Comparison of ENCODE assay signal across 8 mouse cellular contexts in the genomic region with DNA sequence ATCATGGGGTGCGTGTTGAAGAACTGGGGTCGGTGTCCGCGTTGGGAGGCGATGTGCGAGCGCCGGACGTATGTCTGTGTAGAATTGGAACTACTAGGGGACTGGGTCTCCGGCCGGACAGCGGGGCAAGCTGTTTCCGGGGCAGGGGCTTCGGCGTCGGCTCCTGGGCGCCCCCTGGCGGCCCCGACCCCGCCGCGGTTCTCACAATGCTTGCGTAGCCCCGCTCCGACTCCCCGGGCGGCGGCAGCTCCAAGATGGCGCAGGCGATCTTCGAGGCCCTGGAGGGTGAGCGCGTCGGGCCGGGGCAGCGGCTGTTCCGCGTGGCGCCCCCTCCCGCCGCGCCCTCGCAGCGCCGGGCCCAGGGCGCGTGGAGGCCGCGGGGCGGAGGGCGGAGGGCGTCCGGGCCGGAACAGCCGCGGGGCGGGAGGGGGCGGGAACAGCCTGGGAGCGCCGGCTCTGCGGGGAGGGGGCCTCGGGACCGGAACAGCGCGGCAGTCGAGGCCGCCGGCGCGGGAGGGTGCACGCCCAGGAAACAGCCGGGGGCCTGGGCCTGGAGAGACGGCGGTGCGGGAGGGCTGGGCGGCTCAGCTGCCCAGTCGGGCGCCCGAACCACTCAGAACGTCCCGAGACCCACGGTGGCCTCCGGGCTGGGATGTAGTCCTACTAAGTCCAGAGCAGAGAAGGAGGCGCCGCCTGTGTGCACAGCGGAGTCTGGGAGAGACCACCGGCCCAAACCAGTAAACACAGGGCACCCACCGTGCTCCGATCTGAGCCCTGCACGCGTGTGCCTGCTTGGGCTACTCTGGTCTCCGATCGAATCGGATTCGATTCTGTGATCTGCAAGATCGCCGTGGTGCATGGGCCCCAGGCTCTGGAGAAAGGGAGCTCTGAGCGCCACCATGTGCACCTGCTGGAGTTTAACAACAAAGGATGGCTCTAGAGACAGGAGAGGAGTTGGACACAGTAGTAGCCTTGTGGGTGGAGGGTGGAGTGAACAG. TPM values are rescaled to one million over a fixed set of nuclear protein-coding genes. Genes with fewer than 3 reads are reported as not detected.
DNase-seq lines count a peak whose midpoint lies in the region; ATAC-seq and TF ChIP-seq lines count a peak whose summit lies in the region.

A gene (plus strand): TSS at position 180 of the 998 bp plus-strand sequence.
A gene (minus strand): TSS at position 320 of the 998 bp plus-strand sequence.

- WGBS in heart, embryonic 10.5 days = under 1% methylated on average over 96 of the region's 98 CpGs
- WGBS in kidney, embryonic 14.5 days = under 1% methylated on average over 76 of the region's 98 CpGs

- peak within 1 kb of the TSS; percentile 88 for H3K9ac ChIP-seq in kidney, embryonic 14.5 days (ENCODE audit: low read depth, low read length)

- H3K79me3 ChIP-seq in C2C12 (ENCODE audit: low read depth) = no peaks in the 10 kb centered on the region

- peak within 1 kb of the TSS; percentile 85 for H3ac ChIP-seq in C2C12 (ENCODE audit: control insufficient read depth, insufficient read length, low read depth)

- H3K27me3 ChIP-seq in C2C12 (ENCODE audit: control insufficient read depth, insufficient read depth, insufficient read length) = peaks cover 5% of the 10 kb centered on the region
- peaks cover 4% of the 10 kb centered on the region; the same call in 1 of the 2 replicates for H3K27me3 ChIP-seq in heart, embryonic 10.5 days (ENCODE audit: insufficient read depth, poor library complexity, severe bottlenecking)
- H3K27me3 ChIP-seq in kidney, embryonic 14.5 days (ENCODE audit: control insufficient read depth, insufficient read depth, low read length) = no peaks in the 10 kb centered on the region

- DNase-seq in heart, embryonic 10.5 days (ENCODE audit: low spot score) = peak; percentile 95
- peak; percentile 90 for DNase-seq in liver
- peak; percentile 69 to 82 for DNase-seq in monocyte, adult 2 months (ENCODE audit: low read depth in 1 of 2, low spot score in 2 of 2)
- peak; percentile 79 to 87 for DNase-seq in spleen, postnatal 14 days (ENCODE audit: low spot score in 2 of 2)

- H3K79me2 ChIP-seq in C2C12 (ENCODE audit: control insufficient read depth, insufficient read depth) = no peaks in the 10 kb centered on the region

- H3K9me3 ChIP-seq in heart, embryonic 10.5 days = no peaks in the 10 kb centered on the region
- H3K9me3 ChIP-seq in kidney, embryonic 14.5 days (ENCODE audit: control insufficient read depth, low read length) = no peaks in the 10 kb centered on the region

- peak within 1 kb of the TSS; percentile 68 for H3K27ac ChIP-seq in bone marrow macrophage, adult 2 months (ENCODE audit: insufficient read depth, low read depth, low read length)
- peak within 1 kb of the TSS; percentile 86 for H3K27ac ChIP-seq in embryonic fibroblast, embryonic 13.5 days (ENCODE audit: insufficient read depth, low read length)
- peak within 1 kb of the TSS; percentile 93 for H3K27ac ChIP-seq in heart, embryonic 10.5 days
- H3K27ac ChIP-seq in kidney, embryonic 14.5 days (ENCODE audit: low read depth, low read length) = peak within 1 kb of the TSS; percentile 98

- peaks cover 7% of the 10 kb centered on the region for H3K4me1 ChIP-seq in bone marrow macrophage, adult 2 months (ENCODE audit: control insufficient read depth, insufficient read depth, low read length)
- H3K4me1 ChIP-seq in embryonic fibroblast, embryonic 13.5 days (ENCODE audit: control insufficient read depth, insufficient read depth, low read length) = no peaks in the 10 kb centered on the region
- peaks cover 22% of the 10 kb centered on the region for H3K4me1 ChIP-seq in heart, embryonic 10.5 days
- H3K4me1 ChIP-seq in kidney, embryonic 14.5 days (ENCODE audit: control insufficient read depth, insufficient read depth, low read length) = peaks cover 14% of the 10 kb centered on the region

- peak; percentile 90 for TF ChIP-seq CTCF in C2C12 (IDR thresholded peaks at IDR 0.05; ENCODE audit: control insufficient read depth, insufficient read depth, insufficient read length)
- TF ChIP-seq CTCF in bone marrow macrophage, adult 2 months (IDR thresholded peaks at IDR 0.05; ENCODE audit: low read depth, low read length) = peak; percentile 55; the same call in 1 of the 2 replicates
- peak; percentile 26 for TF ChIP-seq CTCF in embryonic fibroblast, embryonic 13.5 days (IDR thresholded peaks at IDR 0.05; ENCODE audit: borderline replicate concordance, insufficient read depth, low read length)

- peak within 1 kb of the TSS; percentile 46 for H3K4me3 ChIP-seq in C2C12 (ENCODE audit: insufficient read depth, poor library complexity, severe bottlenecking)
- H3K4me3 ChIP-seq in bone marrow macrophage, adult 2 months (ENCODE audit: insufficient read depth, low read length) = peak within 1 kb of the TSS; percentile 73
- peak within 1 kb of the TSS; percentile 55 for H3K4me3 ChIP-seq in embryonic fibroblast, embryonic 13.5 days (ENCODE audit: insufficient read depth, low read length)
- peak within 1 kb of the TSS; percentile 65 for H3K4me3 ChIP-seq in heart, embryonic 10.5 days
- H3K4me3 ChIP-seq in kidney, embryonic 14.5 days (ENCODE audit: low read length) = peak within 1 kb of the TSS; percentile 57

- 0 out of 2 replicates have a peak, but pooled peaks have one; percentile 68 for TF ChIP-seq POLR2A in bone marrow macrophage, adult 2 months (IDR thresholded peaks at IDR 0.05; ENCODE audit: borderline replicate concordance, low read depth, low read length)
- TF ChIP-seq POLR2A in embryonic fibroblast, embryonic 13.5 days (IDR thresholded peaks at IDR 0.05; ENCODE audit: low read depth, low read length) = peak; percentile 82

- peak; percentile 94 for ATAC-seq in kidney, embryonic 14.5 days (ENCODE audit: low FRiP score, low TSS enrichment)

- H3K36me3 ChIP-seq in C2C12 (ENCODE audit: control insufficient read depth, insufficient read depth) = no peaks in the 10 kb centered on the region
- H3K36me3 ChIP-seq in heart, embryonic 10.5 days = no peaks in the 10 kb centered on the region; the same call in 1 of the 2 replicates
- H3K36me3 ChIP-seq in kidney, embryonic 14.5 days (ENCODE audit: control insufficient read depth, insufficient read depth, low read length) = no peaks in the 10 kb centered on the region

- peak within 1 kb of the TSS; percentile 75 for H3K4me2 ChIP-seq in kidney, embryonic 14.5 days (replicated peaks; ENCODE audit: low read depth, low read length)

TF ChIP-seq in C2C12, 6 proteins besides CTCF, POLR2A, EP300 and RAD21:
- TF ChIP-seq CEBPB (IDR thresholded peaks at IDR 0.05; ENCODE audit: low read depth) = no peak
- peak; percentile 70 for TF ChIP-seq MAX (IDR thresholded peaks at IDR 0.05)

RNA-seq across cellular contexts. Expression of the first gene that starts in this region (rescaled TPM):
- 2.6 TPM for polyA plus RNA-seq in C2C12 (2012; fragmentation: generic; extraction: Trizol)
- polyA plus RNA-seq in bone marrow macrophage, adult 2 months (2012; ENCODE audit: insufficient read depth, insufficient read length, missing spikeins) = 1.4 and 2.4 TPM in 2 replicates
- 1.8 and 1.9 TPM in 2 replicates for polyA plus RNA-seq in embryonic fibroblast, embryonic 13.5 days (2011; ENCODE audit: insufficient read length, low read depth, missing spikeins)
- 0.87 and 0.95 TPM in 2 replicates for polyA plus RNA-seq in heart, embryonic 10.5 days (2016; fragmentation: Nextera tagmentation; extraction: Ambion mirVana)
- 1.1 and 1.3 TPM in 2 replicates for polyA plus RNA-seq in kidney, embryonic 14.5 days (2014; fragmentation: Nextera tagmentation; extraction: Ambion mirVana)

RNA-seq across cellular contexts. Expression of the second gene that starts in this region (rescaled TPM):
- polyA plus RNA-seq in C2C12 (2012; fragmentation: generic; extraction: Trizol) = 0.08 TPM
- not detected in 2 replicates for polyA plus RNA-seq in bone marrow macrophage, adult 2 months (2012; ENCODE audit: insufficient read depth, insufficient read length, missing spikeins)
- polyA plus RNA-seq in embryonic fibroblast, embryonic 13.5 days (2011; ENCODE audit: insufficient read length, low read depth, missing spikeins) = not detected in 2 replicates
- polyA plus RNA-seq in heart, embryonic 10.5 days (2016; fragmentation: Nextera tagmentation; extraction: Ambion mirVana) = 0.32 and 0.69 TPM in 2 replicates
- 0.72 and 0.89 TPM in 2 replicates for polyA plus RNA-seq in kidney, embryonic 14.5 days (2014; fragmentation: Nextera tagmentation; extraction: Ambion mirVana)

Comparison
In these comparisons a context has a peak if more than half of its experiments do, and no peak if none do; other contexts are left out.
1. Peak in every context shown above with its lines: DNase-seq, ATAC-seq, H3K4me3 ChIP-seq and H3K27ac ChIP-seq.
2. Peak in DNase-seq, H3K4me3 ChIP-seq and H3K27ac ChIP-seq in heart, embryonic 10.5 days; RNA of the genes that start here not detected or under 1 TPM.
3. CTCF ChIP-seq: peak in every context shown above with its lines; median percentile 90 in C2C12; 55 in bone marrow macrophage, adult 2 months; 26 in embryonic fibroblast, embryonic 13.5 days.